Mouse (Mus musculus) heart, postnatal 4 days (tissue): ENCODE data around the gene Vmn1r78. TPM values are rescaled to one million over a fixed set of nuclear protein-coding genes. Genes with fewer than 3 reads are reported as not detected.
"Not testable (repeated sequence)": the region's sequence is repeated elsewhere in the genome, so short reads cannot be mapped to it uniquely, and the experiment has no call there.

Experiments
- DNase-seq: peaks from one replicate; pipeline ENCODE4 v3.0.0; 2021
- total RNA-seq, 2 experiments: library from RNA; stranded (reverse); gene quantifications; 2 replicates each; pipeline ENCODE4 v1.2.3; 2021

Gene Vmn1r78
- not detected for total RNA-seq

GRCm38 (mm10) chr7:12149957-12150356, at the start of gene Vmn1r78:
Vmn1r78 (plus strand) TSS chr7:12150257.
- DNase-seq, result no peak

- DNase-seq, result not testable (repeated sequence)
Measured at GRCm38 (mm10) chr7:12156463-12156862, 6.4 kb downstream of the Vmn1r78 start.

GRCm38 (mm10) chr7:12170979-12171378, 20.9 kb downstream of the Vmn1r78 start, which contains the start of gene Vmn1r79:
Vmn1r79 (plus strand) TSS chr7:12171279.
- DNase-seq, result not testable (repeated sequence)

GRCm38 (mm10) chr7:12172926-12173325, 22.9 kb downstream of the Vmn1r78 start:
- DNase-seq, result not testable (repeated sequence)

- DNase-seq, result no peak
Measured at GRCm38 (mm10) chr7:12188986-12189385, 38.9 kb downstream of the Vmn1r78 start, which contains the start of gene Vmn1r80. Vmn1r80 (plus strand) TSS chr7:12189286.

- no peak for DNase-seq
Measured at GRCm38 (mm10) chr7:12204141-12204540, 54.1 kb downstream of the Vmn1r78 start.

Other genes starting within 250 kb of the Vmn1r78 start
- not detected for gene Vmn1r76, start 212.0 kb upstream of the Vmn1r78 start, total RNA-seq
- not detected for gene Vmn1r77, start 113.5 kb upstream of the Vmn1r78 start, total RNA-seq
- gene Vmn1r79, start 21.0 kb downstream of the Vmn1r78 start, total RNA-seq, result not detected
- gene Vmn1r80, start 39.0 kb downstream of the Vmn1r78 start, total RNA-seq, result not detected
- not detected for gene Vmn1r81, start 118.0 kb downstream of the Vmn1r78 start, total RNA-seq
- gene Vmn1r82, start 150.2 kb downstream of the Vmn1r78 start, total RNA-seq, result not detected
- gene Vmn1r83, start 179.2 kb downstream of the Vmn1r78 start, total RNA-seq, result not detected
- not detected for gene Vmn1r84, start 219.0 kb downstream of the Vmn1r78 start, total RNA-seq